Mouse (Mus musculus) T-helper 1 cell (primary cell): ENCODE measurements around the gene Rnft2.

Experiments used
- in situ Hi-C: fragments of 300-600 bp; cut with MboI, MseI; formaldehyde crosslinking; loops from one replicate; pipeline ENCODE4 v1.15.1; 2025; ENCODE audit warnings: high pct_unique_total_duplicates

The Rnft2 gene

DNA sequence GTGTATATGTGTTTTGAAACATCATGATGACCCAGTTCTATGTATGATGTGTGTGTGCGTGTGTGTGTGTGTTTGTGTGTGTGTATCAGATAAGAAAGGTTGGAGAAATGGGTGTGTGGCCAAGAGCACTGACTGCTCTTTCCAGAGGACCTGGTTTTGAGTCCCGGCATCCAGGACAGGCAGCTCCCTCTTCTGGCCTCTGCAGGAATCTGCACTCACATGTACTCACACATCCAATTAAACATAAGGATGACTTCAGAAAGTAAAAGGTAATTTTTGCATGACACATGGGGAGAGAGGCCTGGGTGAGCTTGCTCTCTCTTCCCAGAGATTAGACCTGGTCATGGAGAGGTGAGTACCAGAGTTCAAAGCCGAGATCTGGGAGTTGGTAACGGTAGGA, 12.1 kb upstream of the Rnft2 start:
- in situ Hi-C loops = loop anchor here (25.0 kb wide), 1 partner anchor 480 kb away; no protein-coding TSS in a partner anchor

- in situ Hi-C loops = loop anchor here (25.0 kb wide), 1 partner anchor 484 kb away; no protein-coding TSS in a partner anchor
Measured at GRCm38 (mm10) chr5:118253551-118253950, 8.6 kb upstream of the Rnft2 start.

DNA sequence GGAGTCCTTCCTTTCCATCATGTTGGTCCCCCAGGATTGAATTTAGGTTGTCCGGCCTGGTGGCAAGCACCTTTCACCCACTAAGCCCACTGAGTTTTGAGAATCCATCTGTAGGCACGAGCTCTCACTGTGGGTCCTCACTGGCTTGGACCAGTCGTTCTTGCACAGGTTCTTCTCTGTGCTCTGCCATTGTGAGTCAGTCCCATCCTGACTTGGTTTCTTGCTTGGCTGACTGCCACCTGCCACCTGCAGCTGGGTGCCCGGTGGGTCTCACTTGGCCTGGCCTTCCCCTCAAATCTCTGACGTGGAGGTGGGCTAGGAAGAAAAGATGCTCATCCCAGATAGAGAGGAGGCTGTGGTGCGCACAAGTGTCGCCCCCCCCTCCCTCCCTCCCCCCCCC, 6.1 kb upstream of the Rnft2 start:
- in situ Hi-C loops = loop anchor here (25.0 kb wide), 1 partner anchor 486 kb away; no protein-coding TSS in a partner anchor

GRCm38 (mm10) chr5:118247378-118247777, 2.5 kb upstream of the Rnft2 start:
- in situ Hi-C loops = no loop called here

- in situ Hi-C loops = no loop called here
Measured at GRCm38 (mm10) chr5:118245606-118246308, 841 bp upstream of the Rnft2 start.

DNA sequence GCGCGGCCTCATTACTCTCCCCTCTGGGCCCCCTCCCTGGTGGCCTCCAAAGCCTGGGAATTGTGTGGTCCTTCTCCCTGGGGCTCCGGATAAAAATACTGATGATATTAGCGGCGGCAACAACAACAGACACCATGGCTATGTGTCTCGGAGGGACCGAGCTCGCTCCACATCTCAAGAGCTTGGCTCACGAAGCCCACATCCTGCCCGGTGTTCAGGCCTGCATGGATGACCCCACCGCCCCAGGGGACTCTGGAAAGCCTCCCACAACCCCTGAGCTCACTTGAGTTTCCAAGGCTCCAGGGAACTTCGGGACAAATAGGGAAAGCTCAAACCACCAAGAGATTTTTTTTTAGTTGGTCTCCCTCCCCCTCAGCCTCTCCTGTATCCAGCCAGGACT, 5.2 kb downstream of the Rnft2 start:
- in situ Hi-C loops = no loop called here

- in situ Hi-C loops = no loop called here
Measured at GRCm38 (mm10) chr5:118236891-118237290, 8.0 kb downstream of the Rnft2 start.

GRCm38 (mm10) chr5:118230071-118230611, 14.8 kb downstream of the Rnft2 start:
- in situ Hi-C loops = no loop called here

DNA sequence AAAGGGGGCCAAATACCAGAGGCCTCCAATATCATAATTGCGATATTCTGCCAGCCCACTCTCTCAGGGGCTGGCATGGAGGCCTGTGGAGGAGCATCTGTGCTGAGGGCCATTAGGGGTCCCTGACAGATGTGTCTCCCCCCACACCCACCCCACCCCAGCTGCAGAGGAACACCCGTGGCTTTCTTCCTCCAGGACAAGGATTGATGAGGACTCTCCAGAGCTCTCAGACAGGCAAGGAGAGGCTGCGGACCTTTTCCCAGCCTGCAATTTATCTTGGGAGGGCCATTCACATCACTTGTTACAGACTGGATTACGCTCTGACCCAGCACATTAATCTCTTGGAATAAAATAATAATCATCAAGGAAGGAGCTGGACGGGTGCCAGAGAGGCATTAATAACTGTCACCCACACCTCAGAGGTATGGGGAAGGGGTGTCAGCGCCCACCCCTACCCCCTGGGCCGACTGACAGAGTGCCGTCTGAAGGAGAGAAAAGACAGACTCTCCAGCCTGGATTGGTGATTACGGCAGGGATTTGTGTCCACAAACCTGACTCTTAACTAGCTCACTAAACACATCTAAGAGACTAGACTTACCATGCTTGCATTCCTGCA, 21.7 kb downstream of the Rnft2 start:
- in situ Hi-C loops = no loop called here

GRCm38 (mm10) chr5:118217410-118217809, 27.5 kb downstream of the Rnft2 start:
- in situ Hi-C loops = no loop called here

GRCm38 (mm10) chr5:118214418-118215154, 30.3 kb downstream of the Rnft2 start:
- in situ Hi-C loops = no loop called here

DNA sequence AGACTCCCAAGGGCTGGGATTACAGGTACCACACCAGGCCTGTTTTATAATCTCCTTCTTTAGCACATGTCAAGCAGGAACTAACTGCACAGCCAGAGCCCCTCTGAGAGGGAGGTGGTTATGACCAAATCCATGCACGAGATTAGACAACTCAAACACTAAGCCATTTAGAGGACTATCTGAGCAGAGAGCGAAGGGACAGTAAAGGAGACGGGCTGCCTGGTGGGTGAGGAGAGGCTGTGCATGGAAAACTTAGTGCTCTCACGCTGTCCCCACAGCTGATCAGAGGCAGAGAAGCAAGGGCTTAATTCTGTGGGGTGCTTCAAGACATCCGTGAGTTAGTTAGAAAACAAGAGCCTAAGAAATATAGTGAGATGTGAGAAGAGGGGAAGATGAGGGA, 30.9 kb downstream of the Rnft2 start:
- in situ Hi-C loops = no loop called here

DNA sequence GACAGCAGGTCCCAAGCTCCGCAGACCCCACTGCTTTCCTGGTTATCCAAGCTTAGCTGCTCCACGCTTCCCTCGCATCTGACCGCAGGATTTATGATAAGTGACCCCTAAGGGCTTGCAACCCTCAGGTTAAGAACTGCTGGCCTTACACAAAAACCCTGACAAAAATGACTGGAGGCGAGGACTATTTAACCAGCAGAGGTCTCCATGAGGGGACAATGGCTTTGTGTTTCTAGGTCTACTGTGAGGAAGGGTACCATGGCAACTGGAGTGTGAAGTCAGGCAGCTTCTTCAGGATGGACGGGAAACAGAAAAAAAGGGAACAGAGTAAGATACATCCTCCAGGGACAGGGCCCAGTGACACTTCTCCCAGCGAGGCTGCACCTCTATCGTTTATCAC, 39.1 kb downstream of the Rnft2 start:
- in situ Hi-C loops = no loop called here

GRCm38 (mm10) chr5:118204675-118205440, 40.1 kb downstream of the Rnft2 start:
- in situ Hi-C loops = no loop called here

DNA sequence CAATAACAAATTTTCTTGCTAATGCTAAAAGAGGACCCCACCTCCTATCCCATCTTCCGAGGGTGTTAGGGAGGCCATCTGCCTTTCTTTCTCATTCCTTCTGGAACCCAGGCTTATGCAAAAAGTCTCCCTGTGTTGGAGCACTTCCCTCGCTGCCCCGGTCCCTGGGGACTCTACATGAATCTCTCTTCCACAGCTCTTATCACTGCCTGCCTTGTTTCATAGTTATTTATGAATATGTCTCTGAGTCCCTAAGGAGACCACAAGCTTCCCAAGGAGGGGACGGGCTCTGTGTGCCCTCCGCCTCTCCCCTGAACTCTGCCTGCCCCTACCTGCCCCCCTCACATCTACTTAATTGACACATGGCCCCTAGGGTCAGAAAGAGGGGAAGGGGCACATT, 45.2 kb downstream of the Rnft2 start:
- in situ Hi-C loops = no loop called here

DNA sequence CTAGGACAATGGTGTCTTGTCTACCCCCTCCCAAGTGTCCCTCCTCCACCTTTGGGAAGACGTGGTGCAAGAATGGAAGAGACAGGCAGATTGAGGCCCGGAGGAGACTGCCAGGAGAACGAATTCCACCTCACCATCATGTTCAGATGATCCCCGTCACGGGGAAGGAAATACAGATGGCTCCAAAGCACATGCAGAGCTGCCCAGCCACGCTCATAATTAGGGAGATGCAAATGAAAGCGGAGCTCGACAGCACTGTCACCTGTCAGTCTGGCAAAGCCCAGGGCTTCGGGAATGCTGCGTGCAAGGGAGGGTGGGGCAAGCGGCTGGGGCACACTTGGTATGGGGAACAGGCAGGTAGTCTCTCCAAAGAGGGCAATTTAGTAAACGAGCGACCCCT, 47.5 kb downstream of the Rnft2 start:
- in situ Hi-C loops = no loop called here

DNA sequence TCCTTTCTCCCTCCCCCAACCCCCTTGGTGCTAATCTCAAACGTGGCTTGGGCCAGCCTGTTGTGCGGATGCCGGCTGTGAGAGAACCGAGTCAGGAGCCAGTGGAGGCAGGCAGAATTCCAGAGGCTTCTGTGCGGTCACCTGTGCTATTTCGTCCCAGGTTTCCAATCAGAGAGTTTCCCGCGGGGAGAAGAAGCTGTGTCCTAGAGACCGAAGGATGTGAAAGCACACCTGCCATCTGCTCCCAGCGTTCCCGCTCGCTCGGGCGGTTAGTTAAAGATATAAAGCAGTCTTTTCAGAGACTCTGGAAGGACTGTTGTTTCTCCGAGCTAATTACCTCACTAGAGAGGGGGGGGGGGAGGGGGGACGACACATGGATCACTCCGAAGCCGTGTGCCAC, 52.7 kb downstream of the Rnft2 start:
- in situ Hi-C loops = no loop called here

- in situ Hi-C loops = no loop called here
Measured at GRCm38 (mm10) chr5:118190491-118190890, 54.4 kb downstream of the Rnft2 start.

DNA sequence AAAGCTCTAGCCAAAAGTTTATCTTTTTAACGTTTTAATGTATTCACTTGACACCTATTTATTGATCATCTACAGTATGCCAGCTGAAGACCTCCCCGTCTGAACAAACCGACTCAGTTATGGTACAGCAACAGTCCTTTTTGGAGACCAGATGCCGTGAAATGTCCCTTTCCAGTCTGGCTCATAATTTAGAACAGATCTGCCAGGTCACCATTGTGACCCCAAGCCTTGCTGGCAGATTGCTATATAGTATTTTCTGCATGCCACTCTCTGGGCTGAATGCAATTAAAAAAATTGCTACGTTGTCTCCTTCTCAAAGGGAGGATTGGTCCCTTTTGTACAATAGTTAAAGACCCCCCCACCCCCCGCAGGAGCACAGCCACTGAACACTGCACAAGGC, 56.6 kb downstream of the Rnft2 start:
- in situ Hi-C loops = no loop called here

- in situ Hi-C loops = no loop called here
Measured at GRCm38 (mm10) chr5:118186903-118187633, 57.8 kb downstream of the Rnft2 start.

- in situ Hi-C loops = no loop called here
Measured at GRCm38 (mm10) chr5:118177640-118178039, 67.3 kb downstream of the Rnft2 start.
